Mouse (Mus musculus) spleen, postnatal 36 days (tissue): ENCODE results near the gene Slc35f4.
"Not testable (repeated sequence)": the region's sequence is repeated elsewhere in the genome, so short reads cannot be mapped to it uniquely, and the experiment has no call there.

Experiments
- DNase-seq, 2 experiments: peaks; one replicate each; pipeline ENCODE4 v3.0.0; 2022; ENCODE audit warnings: low spot score in 2 of 2, mixed read lengths in 1 of 2

Gene Slc35f4

GRCm38 (mm10) chr14:49278479-49278878, 247.4 kb downstream of the Slc35f4 start:
- not testable (repeated sequence) for DNase-seq

GRCm38 (mm10) chr14:49277642-49278041, 248.2 kb downstream of the Slc35f4 start:
- no peak for DNase-seq

GRCm38 (mm10) chr14:49275376-49275775, 250.5 kb downstream of the Slc35f4 start:
- DNase-seq: no peak

GRCm38 (mm10) chr14:49265286-49266002, 260.4 kb downstream of the Slc35f4 start:
- no peak for DNase-seq
